Mouse (Mus musculus): ENCODE results near the gene Gm49510. TPM values are rescaled to one million over a fixed set of nuclear protein-coding genes. Genes with fewer than 3 reads are reported as not detected.

Gm49510 gene
- polyA plus RNA-seq, 1 experiment from 2014 or later, result 0.15 TPM

GRCm38 (mm10) chr15:78922700-78923099 lies 23.2 kb downstream of the Gm49510 start:
- Histone ChIP-seq H3K4me2 (no peak overlapping the region), H3K9ac (no peak overlapping the region), H3K9me3 (replicated peaks) (no peaks in the 10 kb centered on the region), H3K4me3 (no peak overlapping the region), H3K27me3 (peaks cover 11% of the 10 kb centered on the region), H3K4me1 (peaks cover 24% of the 10 kb centered on the region), H3K36me3 (ENCODE audit: poor library complexity, severe bottlenecking) (peaks cover 18% of the 10 kb centered on the region), H3K27ac (no peak overlapping the region)
- ATAC-seq, result no peak
- 91% methylated on average over 7 of the region's 7 CpGs for WGBS

GRCm38 (mm10) chr15:78923585-78923984 lies 24.1 kb downstream of the Gm49510 start:
- H3K4me2 ChIP-seq, result no peak overlapping the region
- no peaks in the 10 kb centered on the region for H3K9me3 ChIP-seq (replicated peaks)
- H3K9ac ChIP-seq, result no peak overlapping the region
- peaks cover 32% of the 10 kb centered on the region for H3K4me1 ChIP-seq
- no peak overlapping the region for H3K4me3 ChIP-seq
- peaks cover 11% of the 10 kb centered on the region for H3K36me3 ChIP-seq (ENCODE audit: poor library complexity, severe bottlenecking)
- peaks cover 11% of the 10 kb centered on the region for H3K27me3 ChIP-seq
- no peak overlapping the region for H3K27ac ChIP-seq
- 84% methylated on average over 6 of the region's 6 CpGs for WGBS
- no peak for ATAC-seq

- Histone ChIP-seq H3K4me2 (no peak overlapping the region), H3K27me3 (peaks cover 11% of the 10 kb centered on the region), H3K27ac (no peak overlapping the region), H3K9me3 (replicated peaks) (no peaks in the 10 kb centered on the region), H3K9ac (no peak overlapping the region), H3K36me3 (ENCODE audit: poor library complexity, severe bottlenecking) (no peaks in the 10 kb centered on the region), H3K4me3 (no peak overlapping the region), H3K4me1 (peaks cover 32% of the 10 kb centered on the region)
- 45% methylated on average over 8 of the region's 8 CpGs for WGBS
- ATAC-seq, result no peak
These were observed 25.7 kb downstream of the Gm49510 start for GRCm38 (mm10) chr15:78925129-78925528.

- Histone ChIP-seq H3K4me3 (peak within 1 kb of the TSS; percentile 30), H3K36me3 (ENCODE audit: poor library complexity, severe bottlenecking) (no peaks in the 10 kb centered on the region), H3K9me3 (replicated peaks) (no peaks in the 10 kb centered on the region), H3K27me3 (peaks cover 11% of the 10 kb centered on the region), H3K4me1 (peaks cover 32% of the 10 kb centered on the region), H3K4me2 (peak within 1 kb of the TSS; percentile 64), H3K27ac (peak within 1 kb of the TSS; percentile 41), H3K9ac (peak within 1 kb of the TSS; percentile 46)
- WGBS, result 6% methylated on average over 20 of the region's 20 CpGs
- peak; percentile 55 for ATAC-seq
These were observed 26.8 kb downstream of the Gm49510 start, which contains the start of gene Lgals1 for GRCm38 (mm10) chr15:78926021-78926919. TSS of gene Lgals1 (plus strand) at chr15:78926725.

GRCm38 (mm10) chr15:78927021-78927787 lies 27.7 kb downstream of the Gm49510 start:
- ATAC-seq, result no peak
- 25% methylated on average over 15 of the region's 15 CpGs for WGBS
- Histone ChIP-seq H3K27me3 (peaks cover 11% of the 10 kb centered on the region), H3K27ac (no peak overlapping the region), H3K9me3 (replicated peaks) (no peaks in the 10 kb centered on the region), H3K9ac (peak overlapping the region; percentile 45; the same call in 1 of the 2 replicates), H3K4me2 (peak overlapping the region; percentile 64), H3K4me1 (peaks cover 32% of the 10 kb centered on the region), H3K4me3 (peak overlapping the region; percentile 30), H3K36me3 (ENCODE audit: poor library complexity, severe bottlenecking) (no peaks in the 10 kb centered on the region)

GRCm38 (mm10) chr15:78927788-78928457 lies 28.5 kb downstream of the Gm49510 start:
- peak overlapping the region; percentile 45 for H3K9ac ChIP-seq
- ATAC-seq, result peak; percentile 54; the same call in 1 of the 2 replicates

GRCm38 (mm10) chr15:78928539-78928938 lies 29.1 kb downstream of the Gm49510 start:
- peak overlapping the region; percentile 64 for H3K4me2 ChIP-seq
- peaks cover 32% of the 10 kb centered on the region for H3K4me1 ChIP-seq
- H3K27me3 ChIP-seq, result peaks cover 14% of the 10 kb centered on the region
- H3K4me3 ChIP-seq, result peak overlapping the region; percentile 30; the same call in 1 of the 2 replicates
- 0 out of 2 replicates have a peak overlapping the region, but pooled peaks have one; percentile 45 for H3K9ac ChIP-seq
- H3K36me3 ChIP-seq (ENCODE audit: poor library complexity, severe bottlenecking), result no peaks in the 10 kb centered on the region
- no peak; the same call in 1 of the 2 replicates for ATAC-seq
- no peaks in the 10 kb centered on the region for H3K9me3 ChIP-seq (replicated peaks)
- no peak overlapping the region for H3K27ac ChIP-seq
- 55% methylated on average over 8 of the region's 8 CpGs for WGBS

More at GRCm38 (mm10) chr15:78927788-78928457, 28.5 kb downstream of the Gm49510 start:
- H3K27ac ChIP-seq, result no peak overlapping the region
- peaks cover 32% of the 10 kb centered on the region for H3K4me1 ChIP-seq
- H3K4me2 ChIP-seq, result peak overlapping the region; percentile 64
- no peaks in the 10 kb centered on the region for H3K36me3 ChIP-seq (ENCODE audit: poor library complexity, severe bottlenecking)
- peak overlapping the region; percentile 30 for H3K4me3 ChIP-seq
- WGBS, result 2% methylated on average over 24 of the region's 35 CpGs
- peaks cover 11% of the 10 kb centered on the region for H3K27me3 ChIP-seq
- no peaks in the 10 kb centered on the region for H3K9me3 ChIP-seq (replicated peaks)

- no peaks in the 10 kb centered on the region for H3K9me3 ChIP-seq (replicated peaks)
- WGBS, result 97% methylated on average over 6 of the region's 6 CpGs
These were observed 30.8 kb downstream of the Gm49510 start for GRCm38 (mm10) chr15:78930192-78930706.

GRCm38 (mm10) chr15:78930801-78931426 lies 31.4 kb downstream of the Gm49510 start:
- Histone ChIP-seq H3K9me3 (replicated peaks) (no peaks in the 10 kb centered on the region), H3K4me2 (no peak overlapping the region), H3K9ac (no peak overlapping the region), H3K27me3 (peaks cover 14% of the 10 kb centered on the region), H3K4me3 (no peak overlapping the region), H3K27ac (no peak overlapping the region), H3K4me1 (peaks cover 33% of the 10 kb centered on the region), H3K36me3 (ENCODE audit: poor library complexity, severe bottlenecking) (no peaks in the 10 kb centered on the region)
- ATAC-seq, result no peak
- 95% methylated on average over 7 of the region's 7 CpGs for whole genome bisulfite sequencing

More at GRCm38 (mm10) chr15:78930192-78930706, 30.8 kb downstream of the Gm49510 start:
- Histone ChIP-seq H3K4me1 (peaks cover 32% of the 10 kb centered on the region), H3K9ac (no peak overlapping the region), H3K4me3 (no peak overlapping the region), H3K36me3 (ENCODE audit: poor library complexity, severe bottlenecking) (no peaks in the 10 kb centered on the region), H3K27ac (no peak overlapping the region), H3K27me3 (peaks cover 14% of the 10 kb centered on the region), H3K4me2 (no peak overlapping the region)
- no peak for ATAC-seq

- Histone ChIP-seq H3K27ac (no peak overlapping the region), H3K4me1 (peaks cover 33% of the 10 kb centered on the region), H3K9ac (no peak overlapping the region), H3K27me3 (peaks cover 12% of the 10 kb centered on the region), H3K9me3 (replicated peaks) (no peaks in the 10 kb centered on the region), H3K4me3 (no peak overlapping the region), H3K4me2 (no peak overlapping the region), H3K36me3 (ENCODE audit: poor library complexity, severe bottlenecking) (no peaks in the 10 kb centered on the region)
- 20% methylated on average over 3 of the region's 3 CpGs for WGBS
- no peak for ATAC-seq
These were observed 32.1 kb downstream of the Gm49510 start for GRCm38 (mm10) chr15:78931577-78931976.

GRCm38 (mm10) chr15:78934784-78935320 lies 35.4 kb downstream of the Gm49510 start, which contains the start of gene Nol12:
TSS of gene Nol12 (plus strand) at chr15:78934933.
- peak within 1 kb of the TSS; percentile 82 for H3K27ac ChIP-seq
- H3K36me3 ChIP-seq (ENCODE audit: poor library complexity, severe bottlenecking), result peaks cover 32% of the 10 kb centered on the region
- H3K9ac ChIP-seq, result peak within 1 kb of the TSS; percentile 77
- H3K4me2 ChIP-seq, result peak within 1 kb of the TSS; percentile 86
- no peaks in the 10 kb centered on the region for H3K9me3 ChIP-seq (replicated peaks)
- H3K4me3 ChIP-seq, result peak within 1 kb of the TSS; percentile 60
- ATAC-seq, result peak; percentile 91
- 0% methylated on average over 41 of the region's 42 CpGs for WGBS
- H3K27me3 ChIP-seq, result peaks cover 3% of the 10 kb centered on the region; the same call in 1 of the 2 replicates
- peaks cover 19% of the 10 kb centered on the region for H3K4me1 ChIP-seq

Data from forebrain, embryonic 13.5 days (tissue).